Mouse (Mus musculus) midbrain, embryonic 16.5 days (tissue): ENCODE results near the gene Smarcd1. TPM values are rescaled to one million over a fixed set of nuclear protein-coding genes. Genes with fewer than 3 reads are reported as not detected.

Source experiments
- ATAC-seq: fragments of 200-750 bp; cut with Nextera tagmentation; 2 replicates; pipeline ENCODE4 v1.8.0; 2017; ENCODE audit warnings: moderate TSS enrichment
- H3K27ac ChIP-seq: fragments of 300-500 bp; sonication (generic); 2 replicates; pipeline ENCODE4 v1.5.1; 2014; ENCODE audit warnings: mild to moderate bottlenecking, low read length, mixed read lengths
- H3K27me3 ChIP-seq: fragments of 300-500 bp; sonication (generic); 2 replicates; pipeline ENCODE4 v1.6.1; 2014; ENCODE audit warnings: low read depth, low read length, mixed read lengths; ENCODE audit not compliant: control insufficient read depth, insufficient read depth
- H3K36me3 ChIP-seq: fragments of 300-500 bp; sonication (generic); 2 replicates; pipeline ENCODE4 v1.6.1; 2014; ENCODE audit warnings: mild to moderate bottlenecking, low read length, moderate library complexity, mixed read lengths; ENCODE audit not compliant: control insufficient read depth, insufficient read depth
- H3K4me1 ChIP-seq: fragments of 300-500 bp; sonication (generic); 2 replicates; pipeline ENCODE4 v1.6.1; 2014; ENCODE audit warnings: mild to moderate bottlenecking, low read length, mixed read lengths; ENCODE audit not compliant: control insufficient read depth, insufficient read depth
- H3K4me2 ChIP-seq: fragments of 300-500 bp; sonication (generic); 2 replicates; pipeline ENCODE4 v1.6.1; 2014; ENCODE audit warnings: mild to moderate bottlenecking, low read length, mixed read lengths
- H3K4me3 ChIP-seq: fragments of 300-500 bp; sonication (generic); 2 replicates; pipeline ENCODE4 v1.5.1; 2014; ENCODE audit warnings: low read depth, mild to moderate bottlenecking, low read length, moderate library complexity, mixed read lengths
- H3K9ac ChIP-seq: fragments of 300-500 bp; sonication (generic); 2 replicates; pipeline ENCODE4 v1.6.1; 2014; ENCODE audit warnings: low read depth, low read length, mixed read lengths
- H3K9me3 ChIP-seq: fragments of 300-500 bp; sonication (generic); replicated peaks from 2 replicates; pipeline ENCODE4 v1.6.1; 2014; ENCODE audit warnings: mild to moderate bottlenecking, low read length, mixed read lengths; ENCODE audit not compliant: control insufficient read depth, poor library complexity, severe bottlenecking
- WGBS: fragments of 180-500 bp; shearing (Covaris S2); extraction: QIAGEN DNeasy Blood & Tissue Kit; methylation state at CpG from one replicate; pipeline ENCODE4 v1.1.7; 2014; 5-methylcytosine and 5-hydroxymethylcytosine counted together
- polyA plus RNA-seq: library from polyadenylated mRNA; unstranded; fragments of >200 nt; fragmentation: Nextera tagmentation; extraction: Ambion mirVana; gene quantifications from 2 replicates; pipeline ENCODE4 v1.2.1, GENCODE M21; 2015

Smarcd1 gene
- polyA plus RNA-seq, 1 experiment from 2014 or later = 86.0 TPM

DNA sequence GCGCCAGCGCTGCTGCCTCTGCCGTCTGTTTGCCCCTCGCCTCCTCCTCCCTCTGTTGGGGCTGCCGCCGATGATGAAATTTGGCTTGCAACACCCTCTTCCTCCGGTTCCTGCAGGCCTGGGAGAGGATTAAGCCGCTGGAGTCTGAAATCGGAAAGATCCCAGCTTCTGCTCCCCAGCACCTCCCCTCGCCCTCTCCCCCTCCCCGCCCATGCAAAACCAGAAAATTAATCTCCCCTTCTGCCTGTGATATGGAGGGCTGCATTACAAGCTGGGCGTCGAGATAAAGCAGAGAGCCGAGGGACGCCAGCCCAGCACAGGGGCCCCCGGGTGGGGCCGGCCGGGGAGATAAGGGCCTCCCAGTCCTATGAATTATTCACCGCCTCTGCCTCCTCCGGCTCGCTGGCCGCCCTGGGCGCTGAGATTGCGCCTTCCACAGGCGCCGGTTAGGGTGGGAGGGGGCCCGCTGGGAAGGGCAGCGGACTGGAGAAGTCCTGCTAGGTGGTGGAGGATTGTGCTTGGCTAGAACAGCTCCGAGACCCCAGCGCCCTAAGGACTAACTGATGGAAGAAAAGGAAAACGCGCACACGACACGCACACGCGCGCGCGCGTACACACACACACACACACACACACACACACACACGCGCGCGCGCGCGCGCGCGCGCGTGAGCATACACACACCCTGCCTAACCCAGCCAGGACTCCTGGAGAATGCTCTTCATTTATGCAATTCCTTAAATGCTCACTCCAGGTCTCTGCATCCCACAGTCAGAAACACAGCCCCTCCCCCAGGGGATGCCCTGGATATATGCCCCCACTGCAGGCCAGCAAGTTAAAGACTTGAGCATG is 37.1 kb upstream of the Smarcd1 start:
- ATAC-seq = peak; percentile 85
- Histone ChIP-seq H3K27me3 (no peaks in the 10 kb centered on the region), H3K27ac (peak overlapping the region; percentile 59), H3K4me1 (peaks cover 34% of the 10 kb centered on the region), H3K9ac (peak overlapping the region; percentile 63), H3K4me3 (peak overlapping the region; percentile 37), H3K36me3 (no peaks in the 10 kb centered on the region), H3K9me3 (no peaks in the 10 kb centered on the region), H3K4me2 (peak overlapping the region; percentile 66)
- under 1% methylated on average over 52 of the region's 52 CpGs for WGBS

- Histone ChIP-seq H3K27me3 (no peaks in the 10 kb centered on the region), H3K36me3 (no peaks in the 10 kb centered on the region), H3K4me3 (no peak overlapping the region), H3K9ac (no peak overlapping the region), H3K27ac (no peak overlapping the region), H3K4me1 (peaks cover 48% of the 10 kb centered on the region), H3K4me2 (no peak overlapping the region), H3K9me3 (no peaks in the 10 kb centered on the region)
- ATAC-seq = no peak
- WGBS = 95% methylated on average over 2 of the region's 2 CpGs
These were observed 34.4 kb upstream of the Smarcd1 start for GRCm38 (mm10) chr15:99667544-99667943.

GRCm38 (mm10) chr15:99668881-99669280 is 33.0 kb upstream of the Smarcd1 start:
- H3K4me3 ChIP-seq = no peak overlapping the region
- no peaks in the 10 kb centered on the region for H3K36me3 ChIP-seq
- H3K27ac ChIP-seq = 0 out of 2 replicates have a peak overlapping the region, but pooled peaks have one; percentile 20
- no peak for ATAC-seq
- WGBS = 2% methylated on average over 12 of the region's 12 CpGs
- H3K9ac ChIP-seq = no peak overlapping the region
- H3K27me3 ChIP-seq = no peaks in the 10 kb centered on the region
- peaks cover 54% of the 10 kb centered on the region for H3K4me1 ChIP-seq
- no peaks in the 10 kb centered on the region for H3K9me3 ChIP-seq
- H3K4me2 ChIP-seq = peak overlapping the region; percentile 39

GRCm38 (mm10) chr15:99669392-99669791 is 32.5 kb upstream of the Smarcd1 start:
- 6% methylated on average over 1 of the region's 1 CpGs for WGBS
- H3K4me2 ChIP-seq = peak overlapping the region; percentile 84

DNA sequence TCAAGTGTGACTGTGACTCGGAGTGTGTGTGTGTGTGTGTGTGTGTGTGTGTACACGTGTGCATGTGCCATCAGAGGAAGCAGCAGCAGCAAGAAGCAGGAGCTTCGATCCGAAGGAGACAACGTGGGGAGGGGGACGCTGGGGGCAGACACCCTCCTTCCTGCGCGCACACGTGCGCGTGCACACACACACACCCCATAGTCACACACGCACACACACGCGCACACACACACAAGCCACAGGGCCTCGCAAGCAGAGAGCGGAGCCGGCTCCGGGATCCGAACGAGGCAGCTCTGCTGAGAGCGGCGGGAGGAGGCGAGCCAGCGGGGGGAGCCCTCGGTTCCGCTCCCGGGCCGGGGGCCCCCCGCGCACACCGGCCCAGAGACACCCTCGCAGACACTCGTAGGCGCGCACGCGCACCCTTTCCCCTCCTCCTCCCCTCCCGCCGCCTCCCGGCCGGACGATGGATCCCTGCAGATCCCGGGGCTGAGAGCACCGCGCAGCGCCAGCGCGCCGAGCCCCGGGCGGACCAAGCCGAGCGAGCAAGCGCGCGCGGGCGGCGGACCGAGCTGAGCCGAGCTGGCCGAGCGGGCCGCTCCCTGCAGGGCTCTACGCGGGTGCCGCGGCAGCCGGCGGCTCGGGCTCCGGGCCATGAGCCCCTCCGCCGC is 31.6 kb upstream of the Smarcd1 start, which contains the start of gene Asic1:
Gene Asic1, plus strand, starts transcription at position 215 of the 668 bp plus-strand sequence.
- no peaks in the 10 kb centered on the region for H3K36me3 ChIP-seq
- no peaks in the 10 kb centered on the region for H3K27me3 ChIP-seq
- ATAC-seq = peak; percentile 66
- no peaks in the 10 kb centered on the region for H3K9me3 ChIP-seq
- peak within 1 kb of the TSS; percentile 94 for H3K27ac ChIP-seq
- H3K9ac ChIP-seq = peak within 1 kb of the TSS; percentile 98
- peak within 1 kb of the TSS; percentile 85 for H3K4me3 ChIP-seq
- H3K4me1 ChIP-seq = peaks cover 58% of the 10 kb centered on the region
- peak within 1 kb of the TSS; percentile 84 for H3K4me2 ChIP-seq
- under 1% methylated on average over 60 of the region's 74 CpGs for WGBS

More at GRCm38 (mm10) chr15:99669392-99669791, 32.5 kb upstream of the Smarcd1 start:
- H3K4me3 ChIP-seq = no peak overlapping the region
- no peaks in the 10 kb centered on the region for H3K9me3 ChIP-seq
- H3K9ac ChIP-seq = no peak overlapping the region
- H3K4me1 ChIP-seq = peaks cover 53% of the 10 kb centered on the region
- ATAC-seq = no peak
- no peaks in the 10 kb centered on the region for H3K36me3 ChIP-seq
- no peaks in the 10 kb centered on the region for H3K27me3 ChIP-seq
- peak overlapping the region; percentile 94 for H3K27ac ChIP-seq

- Histone ChIP-seq H3K4me3 (peak overlapping the region; percentile 85), H3K27me3 (no peaks in the 10 kb centered on the region), H3K4me1 (peaks cover 59% of the 10 kb centered on the region), H3K27ac (peak overlapping the region; percentile 94), H3K9me3 (no peaks in the 10 kb centered on the region), H3K4me2 (peak overlapping the region; percentile 84), H3K9ac (peak overlapping the region; percentile 98), H3K36me3 (no peaks in the 10 kb centered on the region)
- ATAC-seq = peak; percentile 61
- 10% methylated on average over 17 of the region's 17 CpGs for WGBS
These were observed 30.8 kb upstream of the Smarcd1 start for GRCm38 (mm10) chr15:99670964-99671670.

GRCm38 (mm10) chr15:99671783-99672182 is 30.1 kb upstream of the Smarcd1 start:
- Histone ChIP-seq H3K4me1 (peaks cover 62% of the 10 kb centered on the region), H3K27ac (peak overlapping the region; percentile 94; the same call in 1 of the 2 replicates), H3K36me3 (no peaks in the 10 kb centered on the region)

DNA sequence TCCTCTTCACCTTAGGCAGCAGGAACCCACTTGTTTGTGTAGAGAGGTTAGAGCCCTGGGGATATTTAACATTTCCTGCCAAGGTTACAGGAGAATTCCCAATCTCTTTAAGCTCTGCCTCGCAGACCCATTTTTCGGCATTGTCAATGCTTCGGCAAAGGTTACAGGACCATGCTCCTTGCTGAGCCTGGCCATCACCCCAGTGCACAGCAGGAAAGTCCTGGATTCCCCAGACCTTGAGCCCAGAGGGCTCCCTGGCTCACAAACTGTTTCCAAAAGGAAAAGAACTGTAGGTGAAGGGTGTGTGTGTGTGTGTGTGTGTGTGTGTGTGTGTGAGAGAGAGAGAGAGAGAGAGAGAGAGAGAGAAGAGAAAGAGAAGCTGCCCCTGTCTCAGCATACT is 27.1 kb upstream of the Smarcd1 start:
- Histone ChIP-seq H3K27ac (no peak overlapping the region), H3K9ac (peak overlapping the region; percentile 4; the same call in 1 of the 2 replicates), H3K36me3 (no peaks in the 10 kb centered on the region), H3K4me1 (peaks cover 63% of the 10 kb centered on the region), H3K4me3 (peak overlapping the region; percentile 11; the same call in 1 of the 2 replicates), H3K4me2 (peak overlapping the region; percentile 52), H3K9me3 (no peaks in the 10 kb centered on the region), H3K27me3 (no peaks in the 10 kb centered on the region)
- no peak for ATAC-seq
- WGBS = 75% methylated on average over 3 of the region's 3 CpGs

More at GRCm38 (mm10) chr15:99671783-99672182, 30.1 kb upstream of the Smarcd1 start:
- 77% methylated on average over 14 of the region's 14 CpGs for WGBS
- no peak for ATAC-seq
- H3K4me3 ChIP-seq = peak overlapping the region; percentile 85
- peak overlapping the region; percentile 98 for H3K9ac ChIP-seq
- H3K4me2 ChIP-seq = peak overlapping the region; percentile 84
- H3K27me3 ChIP-seq = no peaks in the 10 kb centered on the region
- no peaks in the 10 kb centered on the region for H3K9me3 ChIP-seq
